Mouse (Mus musculus) liver, embryonic 12.5 days (tissue): ENCODE results near the gene Ccdc181. TPM values are rescaled to one million over a fixed set of nuclear protein-coding genes. Genes with fewer than 3 reads are reported as not detected.

Experiments
- polyA plus RNA-seq: library from polyadenylated mRNA; unstranded; fragments of >200 nt; fragmentation: Nextera tagmentation; extraction: Ambion mirVana; gene quantifications from 2 replicates; pipeline ENCODE4 v1.2.1, GENCODE M21; 2016

The Ccdc181 gene
- polyA plus RNA-seq, 1 experiment from 2014 or later = 5.3 TPM

Other genes with a start within 250 kb of the Ccdc181 start
- gene Sele, start 227.4 kb upstream of the Ccdc181 start, polyA plus RNA-seq = 0.05 TPM in 1 of 2 replicates, not detected in the other
- 2.0 and 3.2 TPM in 2 replicates for gene Sell, start 213.6 kb upstream of the Ccdc181 start, polyA plus RNA-seq
- 0.38 and 0.41 TPM in 2 replicates for gene Selp, start 160.3 kb upstream of the Ccdc181 start, polyA plus RNA-seq
- 6.2 and 7.0 TPM in 2 replicates for gene F5, start 123.7 kb upstream of the Ccdc181 start, polyA plus RNA-seq
- gene Slc19a2, start 26.5 kb upstream of the Ccdc181 start, polyA plus RNA-seq = 24.9 and 26.6 TPM in 2 replicates
- 11.9 and 13.4 TPM in 2 replicates for gene Nme7, start 28.5 kb downstream of the Ccdc181 start, polyA plus RNA-seq
- 14.8 and 15.8 TPM in 2 replicates for gene Blzf1, start 31.9 kb downstream of the Ccdc181 start, polyA plus RNA-seq
- gene Atp1b1, start 182.8 kb downstream of the Ccdc181 start, polyA plus RNA-seq = 11.4 and 12.8 TPM in 2 replicates